8 mouse cellular contexts compared by ENCODE assay signal in the genomic region with DNA sequence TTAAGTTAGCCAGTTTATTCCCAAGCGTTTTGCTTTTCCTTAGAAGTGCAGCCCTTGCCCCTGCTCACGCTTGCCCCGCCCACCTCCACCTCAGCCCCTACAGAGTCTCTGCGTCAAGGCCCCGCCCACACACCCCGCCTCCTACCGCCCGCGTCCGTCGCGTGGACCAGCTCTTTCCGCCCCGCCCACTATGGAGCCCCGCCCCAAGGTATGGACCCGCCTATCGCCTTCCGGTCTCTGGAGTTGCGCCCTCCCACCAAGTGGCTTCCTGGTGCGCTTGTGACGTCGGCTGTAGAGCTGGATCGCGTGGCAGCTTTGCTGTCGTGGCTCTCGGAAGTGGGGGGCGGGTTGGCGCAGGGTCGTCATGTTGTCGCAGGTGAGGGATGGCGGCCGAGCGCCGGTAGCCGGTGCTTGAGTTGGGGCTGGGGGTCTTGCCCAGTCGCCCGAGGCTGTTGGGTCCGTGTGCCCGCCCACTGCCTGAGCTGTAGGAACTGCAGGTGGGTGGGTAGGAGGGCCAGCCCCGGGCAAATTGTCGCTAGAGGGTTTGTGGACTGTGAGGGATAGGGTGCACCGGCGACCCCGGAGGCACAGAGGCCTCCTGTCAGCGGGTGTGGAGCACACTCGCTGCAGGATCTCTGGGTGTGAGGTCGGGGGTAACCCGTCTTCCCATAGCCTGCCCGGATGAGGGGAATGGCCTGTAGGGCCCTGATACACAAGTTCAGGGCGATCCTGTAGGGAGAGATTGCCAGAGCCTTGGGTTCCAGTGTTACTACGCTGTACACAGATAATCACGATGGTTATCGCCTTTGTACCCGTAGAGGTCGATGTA. TPM values are rescaled to one million over a fixed set of nuclear protein-coding genes. Genes with fewer than 3 reads are reported as not detected.
DNase-seq lines count a peak whose midpoint lies in the region; ATAC-seq and TF ChIP-seq lines count a peak whose summit lies in the region.

A gene (plus strand): TSS at position 236 of the 829 bp plus-strand sequence.

- H3K9me3 ChIP-seq in erythroblast, embryonic 14.5 days (ENCODE audit: control insufficient read depth, low read length): no peaks in the 10 kb centered on the region
- no peaks in the 10 kb centered on the region for H3K9me3 ChIP-seq in heart, embryonic 11.5 days (replicated peaks; ENCODE audit: control insufficient read depth, low read length)
- no peaks in the 10 kb centered on the region for H3K9me3 ChIP-seq in kidney, embryonic 16.5 days (ENCODE audit: low read length)

- peaks cover 22% of the 10 kb centered on the region for H3K79me2 ChIP-seq in C2C12 (ENCODE audit: control insufficient read depth, insufficient read depth)
- H3K79me2 ChIP-seq in liver, adult 2 months (ENCODE audit: control insufficient read depth, insufficient read depth, low read length): no peaks in the 10 kb centered on the region
- H3K79me2 ChIP-seq in myocyte (ENCODE audit: control insufficient read depth, insufficient read depth): peaks cover 17% of the 10 kb centered on the region

- peak; percentile 65; the same call in 1 of the 2 replicates for TF ChIP-seq POLR2A in brain, embryonic 14.5 days (IDR thresholded peaks at IDR 0.05; ENCODE audit: borderline replicate concordance, extremely low read depth, insufficient read depth, insufficient read length, poor library complexity, severe bottlenecking)
- TF ChIP-seq POLR2A in liver, adult 2 months (IDR thresholded peaks at IDR 0.05; ENCODE audit: extremely low read depth, insufficient read depth, low read length): peak; percentile 81
- peak; percentile 85 for TF ChIP-seq POLR2A in myocyte (IDR thresholded peaks at IDR 0.05; ENCODE audit: insufficient read length, low read depth)

- H3K27me3 ChIP-seq in C2C12 (ENCODE audit: control insufficient read depth, insufficient read depth, insufficient read length) (no peaks in the 10 kb centered on the region), myocyte (ENCODE audit: control insufficient read depth, insufficient read depth, insufficient read length) (no peaks in the 10 kb centered on the region)
- H3K27me3 ChIP-seq in erythroblast, embryonic 14.5 days (ENCODE audit: control insufficient read depth): no peaks in the 10 kb centered on the region
- H3K27me3 ChIP-seq in heart, embryonic 11.5 days (ENCODE audit: control insufficient read depth, insufficient read depth, low read length): no peaks in the 10 kb centered on the region
- H3K27me3 ChIP-seq in kidney, embryonic 16.5 days (ENCODE audit: insufficient read depth, low read length): no peaks in the 10 kb centered on the region
- H3K27me3 ChIP-seq in liver, adult 2 months (ENCODE audit: control insufficient read depth, insufficient read depth, low read length): no peaks in the 10 kb centered on the region
- no peaks in the 10 kb centered on the region for H3K27me3 ChIP-seq in splenic B cell, adult 2 months (ENCODE audit: control insufficient read depth, insufficient read depth, low read length, poor library complexity, severe bottlenecking)

- peak within 1 kb of the TSS; percentile 73 for H3K4me2 ChIP-seq in heart, embryonic 11.5 days
- peak within 1 kb of the TSS; percentile 75 for H3K4me2 ChIP-seq in kidney, embryonic 16.5 days (replicated peaks; ENCODE audit: low read depth, low read length)
- H3K4me2 ChIP-seq in myocyte (ENCODE audit: low read depth): peak within 1 kb of the TSS; percentile 85

- peak within 1 kb of the TSS; percentile 82 for H3K27ac ChIP-seq in heart, embryonic 11.5 days (ENCODE audit: low read depth, low read length)
- peak within 1 kb of the TSS; percentile 78 for H3K27ac ChIP-seq in kidney, embryonic 16.5 days (ENCODE audit: low read length)
- peak within 1 kb of the TSS; percentile 75 for H3K27ac ChIP-seq in liver, adult 2 months (replicated peaks; ENCODE audit: insufficient read depth, low read depth, low read length)

- H3K4me3 ChIP-seq in C2C12 (ENCODE audit: insufficient read depth, poor library complexity, severe bottlenecking) (peak within 1 kb of the TSS; percentile 83), myocyte (peak within 1 kb of the TSS; percentile 67)
- peak within 1 kb of the TSS; percentile 88 for H3K4me3 ChIP-seq in erythroblast, embryonic 14.5 days (replicated peaks)
- peak within 1 kb of the TSS; percentile 84 for H3K4me3 ChIP-seq in heart, embryonic 11.5 days (ENCODE audit: low read depth, low read length)
- peak within 1 kb of the TSS; percentile 91 for H3K4me3 ChIP-seq in kidney, embryonic 16.5 days (ENCODE audit: low read length)
- H3K4me3 ChIP-seq in liver, adult 2 months (ENCODE audit: insufficient read depth, low read depth, low read length): peak within 1 kb of the TSS; percentile 82

- under 1% methylated on average over 55 of the region's 55 CpGs for WGBS in heart, embryonic 11.5 days (ENCODE audit: insufficient replicate concordance)
- WGBS in kidney, embryonic 16.5 days: 1% methylated on average over 55 of the region's 55 CpGs
- under 1% methylated on average over 55 of the region's 55 CpGs for WGBS in liver, adult 2 months

- H3K36me3 ChIP-seq in C2C12 (ENCODE audit: control insufficient read depth, insufficient read depth): peaks cover 8% of the 10 kb centered on the region
- H3K36me3 ChIP-seq in erythroblast, embryonic 14.5 days (ENCODE audit: control insufficient read depth): peaks cover 8% of the 10 kb centered on the region; the same call in 1 of the 2 replicates
- no peaks in the 10 kb centered on the region for H3K36me3 ChIP-seq in heart, embryonic 11.5 days (ENCODE audit: control insufficient read depth, insufficient read depth, low read length)
- H3K36me3 ChIP-seq in kidney, embryonic 16.5 days (ENCODE audit: insufficient read depth, low read length): peaks cover 5% of the 10 kb centered on the region; the same call in 1 of the 2 replicates
- H3K36me3 ChIP-seq in liver, adult 2 months (ENCODE audit: control insufficient read depth, insufficient read depth, low read length): peaks cover under 1% of the 10 kb centered on the region; the same call in 1 of the 2 replicates
- peaks cover 5% of the 10 kb centered on the region for H3K36me3 ChIP-seq in myocyte (ENCODE audit: control insufficient read depth, insufficient read depth)
- H3K36me3 ChIP-seq in splenic B cell, adult 2 months (ENCODE audit: control insufficient read depth, insufficient read depth, low read length, poor library complexity, severe bottlenecking): peaks cover 5% of the 10 kb centered on the region; the same call in 1 of the 2 replicates

- DNase-seq in brain, embryonic 14.5 days (ENCODE audit: low read depth): peak; percentile 99
- peak; percentile 83 for DNase-seq in liver, adult 2 months (ENCODE audit: extremely low read depth, low read depth, low spot score)
- peak; percentile 99 for DNase-seq in splenic B cell, adult 2 months (ENCODE audit: low read depth, low spot score)

- peaks cover 12% of the 10 kb centered on the region for H3K4me1 ChIP-seq in erythroblast, embryonic 14.5 days (ENCODE audit: control insufficient read depth)
- no peaks in the 10 kb centered on the region for H3K4me1 ChIP-seq in heart, embryonic 11.5 days (ENCODE audit: control insufficient read depth, insufficient read depth, low read length)
- H3K4me1 ChIP-seq in kidney, embryonic 16.5 days (ENCODE audit: insufficient read depth, low read length): no peaks in the 10 kb centered on the region
- no peaks in the 10 kb centered on the region for H3K4me1 ChIP-seq in liver, adult 2 months (ENCODE audit: control insufficient read depth, insufficient read depth, low read length)

- H3K9ac ChIP-seq in heart, embryonic 11.5 days (ENCODE audit: low read depth, low read length): peak within 1 kb of the TSS; percentile 93
- peak within 1 kb of the TSS; percentile 93 for H3K9ac ChIP-seq in kidney, embryonic 16.5 days (replicated peaks; ENCODE audit: low read length)
- peak within 1 kb of the TSS; percentile 87 for H3K9ac ChIP-seq in liver, adult 2 months (ENCODE audit: low read depth, low read length)

- peaks cover 8% of the 10 kb centered on the region for H3K79me3 ChIP-seq in C2C12 (ENCODE audit: low read depth)

- no peak for TF ChIP-seq CTCF in C2C12 (IDR thresholded peaks at IDR 0.05; ENCODE audit: control insufficient read depth, insufficient read depth, insufficient read length)
- no peak for TF ChIP-seq CTCF in brain, embryonic 14.5 days (IDR thresholded peaks at IDR 0.05; ENCODE audit: borderline replicate concordance, extremely low read depth, insufficient read depth, insufficient read length)
- no peak for TF ChIP-seq CTCF in liver, adult 2 months (IDR thresholded peaks at IDR 0.05; ENCODE audit: low read depth, low read length)

- ATAC-seq in heart, embryonic 11.5 days (replicated peaks; ENCODE audit: insufficient number of reproducible peaks, low FRiP score, low TSS enrichment): peak; percentile 97
- ATAC-seq in kidney, embryonic 16.5 days (ENCODE audit: low FRiP score, low TSS enrichment): peak; percentile 96

- H3ac ChIP-seq in C2C12 (ENCODE audit: control insufficient read depth, insufficient read length, low read depth) (peak within 1 kb of the TSS; percentile 61), myocyte (ENCODE audit: control insufficient read depth, insufficient read length) (peak within 1 kb of the TSS; percentile 88)

TF ChIP-seq in C2C12, 6 proteins besides CTCF, POLR2A, EP300 and RAD21:
- TF ChIP-seq USF1 (IDR thresholded peaks at IDR 0.05; ENCODE audit: low read depth) (no peak), MAX (IDR thresholded peaks at IDR 0.05) (peak; percentile 90), MYOD1 (IDR thresholded peaks at IDR 0.05; ENCODE audit: control insufficient read depth, insufficient read length, low read depth) (no peak)

TF ChIP-seq in myocyte, 11 proteins besides CTCF, POLR2A, EP300 and RAD21:
- TF ChIP-seq POLR2AphosphoS2 (IDR thresholded peaks at IDR 0.05; ENCODE audit: insufficient read length, low read depth): peak; percentile 81
- TF ChIP-seq CEBPB (IDR thresholded peaks at IDR 0.05; ENCODE audit: insufficient read depth, poor library complexity, severe bottlenecking): no peak

RNA-seq across cellular contexts. Expression of the gene that starts here (rescaled TPM):
- polyA plus RNA-seq in C2C12 (2012; fragmentation: generic; extraction: Trizol): 13.7 TPM
- polyA plus RNA-seq in brain, embryonic 14.5 days (2012; rRNA removed): 25.7 and 29.3 TPM in 2 replicates
- not detected in 2 replicates for polyA plus RNA-seq in erythroblast, embryonic 14.5 days (2012)
- 47.3 and 49.4 TPM in 2 replicates for polyA plus RNA-seq in heart, embryonic 11.5 days (2014; fragmentation: Nextera tagmentation; extraction: Ambion mirVana)
- polyA plus RNA-seq in kidney, embryonic 16.5 days (2015; fragmentation: Nextera tagmentation; extraction: Ambion mirVana): 79.0 and 83.6 TPM in 2 replicates
- total RNA-seq in liver, adult 2 months (2014; rRNA removed): 23.8 and 31.0 TPM in 2 replicates
- polyA plus RNA-seq in liver, adult 2 months (2012; rRNA removed): 10.1 and 12.1 TPM in 2 replicates
- polyA plus RNA-seq in myocyte (2012; fragmentation: generic; extraction: Trizol): 18.2 TPM

Comparison
In these comparisons a context has a peak if more than half of its experiments do, and no peak if none do; other contexts are left out.
1. Peak in every context shown above with its lines: DNase-seq, ATAC-seq, H3K4me3 ChIP-seq and H3K27ac ChIP-seq.
2. RNA of the gene that starts here (polyA plus RNA-seq): 79.0 to 83.6 TPM in kidney, embryonic 16.5 days, 47.3 to 49.4 TPM in heart, embryonic 11.5 days, 25.7 to 29.3 TPM in brain, embryonic 14.5 days, 18.2 TPM in myocyte (single experiment), 13.7 TPM in C2C12 (single experiment) and 10.1 to 12.1 TPM in liver, adult 2 months; not detected in erythroblast, embryonic 14.5 days; every median in the first group is over 10 times any median in the second.